Comparison of ENCODE assay signal across 19 mouse cellular contexts in genomic region chr8:71401454-71401853, GRCm38 (mm10). TPM values are rescaled to one million over a fixed set of nuclear protein-coding genes. Genes with fewer than 3 reads are reported as not detected.
DNase-seq lines count a peak whose midpoint lies in the region; TF ChIP-seq lines count a peak whose summit lies in the region.
"Had no signal": no experiment of that assay in that cellular context is flagged by ENCODE, and none has a peak within 500 bp of the region (broad histone marks: within the 10 kb centered on the region; RNA-seq: fewer than 3 reads in every experiment).

No protein-coding gene starts in this region.

- no peak for TF ChIP-seq CTCF in layer of hippocampus, adult 2 months (conservative IDR thresholded peaks at IDR 0.05)

- DNase-seq in cerebellum, adult 8-10 months: peak; percentile 3
- no peak for DNase-seq in cerebellum, adult 9-10 months
- DNase-seq in heart, postnatal 36 days: peak; percentile 0 to 1
- DNase-seq in heart, postnatal 25 days (ENCODE audit: low spot score): no peak
- DNase-seq in right cerebral cortex, postnatal 10 days (ENCODE audit: low spot score in 2 of 2): peak; percentile 21 to 25
- DNase-seq in right cerebral cortex, postnatal 4 days: no peak
- no peak for DNase-seq in layer of hippocampus, adult 2 months (ENCODE audit: low spot score in 2 of 2)
- DNase-seq: adrenal gland, postnatal 14 days; B cell, adult 2 months; cerebellum, adult 18-20 months; gastrocnemius, postnatal 36 days; heart, adult 18-20 months had no signal

- no peak overlapping the region for H3K27ac ChIP-seq in layer of hippocampus, adult 2 months
- H3K27ac ChIP-seq: embryonic facial prominence, embryonic 12.5 days; forebrain, embryonic 15.5 days; hindbrain, embryonic 13.5 days; hindbrain, postnatal 0 days had no signal

- intact Hi-C loops in heart, postnatal 36 days (cut with DNase I): loop anchor here (5.0 kb wide), 1 partner anchor 139 kb away; no protein-coding TSS in a partner anchor
- intact Hi-C loops in heart, postnatal 25 days (cut with DNase I): no loop called here

- H3K4me3 ChIP-seq in layer of hippocampus, adult 2 months: no peak overlapping the region
- H3K4me3 ChIP-seq: embryonic facial prominence, embryonic 12.5 days; forebrain, embryonic 15.5 days; heart, embryonic 12.5 days; hindbrain, embryonic 13.5 days had no signal

RNA-seq across cellular contexts. Expression of gene Ankle1, which starts 4.4 kb away (rescaled TPM):
- total RNA-seq in heart, postnatal 36 days (2021): under 1 TPM; 0.19 to 0.39 TPM
- under 1 TPM; 0.18 to 0.36 TPM for total RNA-seq in heart, postnatal 25 days (2021)
- total RNA-seq in layer of hippocampus, adult 2 months (2021): under 1 TPM; 0.67 to 0.88 TPM
- total RNA-seq: gastrocnemius, adult 8-10 months; heart, adult 18-20 months had no signal

RNA-seq across cellular contexts. Expression of gene Babam1, which starts 4.8 kb away (rescaled TPM):
- total RNA-seq in heart, postnatal 36 days (2021): 10 to 100 TPM; 61.2 to 67.1 TPM
- total RNA-seq in heart, postnatal 25 days (2021): 10 to 100 TPM; 67.0 to 69.5 TPM
- total RNA-seq in layer of hippocampus, adult 2 months (2021): 100 to 1,000 TPM in 1 of 2 experiments, 10 to 100 TPM in 1; 98.3 to 102 TPM

RNA-seq across cellular contexts. Expression of gene Ushbp1, which starts 5.9 kb away (rescaled TPM):
- total RNA-seq in heart, postnatal 36 days (2021): 10 to 100 TPM; 28.0 to 30.4 TPM
- total RNA-seq in heart, postnatal 25 days (2021): 10 to 100 TPM; 24.5 to 32.5 TPM
- 1 to 10 TPM; 3.3 to 4.3 TPM for total RNA-seq in layer of hippocampus, adult 2 months (2021)
- total RNA-seq: hematopoietic stem cell, adult 5-6 weeks had no signal

RNA-seq across cellular contexts. Expression of gene Nr2f6, which starts 19.7 kb away (rescaled TPM):
- total RNA-seq in heart, postnatal 36 days (2021): 10 to 100 TPM; 47.6 to 53.6 TPM
- total RNA-seq in heart, postnatal 25 days (2021): 10 to 100 TPM; 56.3 to 56.6 TPM
- 10 to 100 TPM; 41.9 TPM for total RNA-seq in layer of hippocampus, adult 2 months (2021)

RNA-seq across cellular contexts. Expression of gene Ocel1, which starts 30.4 kb away (rescaled TPM):
- total RNA-seq in heart, postnatal 36 days (2021): 10 to 100 TPM; 11.1 to 14.9 TPM
- total RNA-seq in heart, postnatal 25 days (2021): 10 to 100 TPM; 13.2 to 14.3 TPM
- 10 to 100 TPM; 15.4 to 15.9 TPM for total RNA-seq in layer of hippocampus, adult 2 months (2021)

Comparison
In these comparisons a context has a peak if more than half of its experiments do, and no peak if none do; other contexts are left out.
1. DNase-seq: peak in cerebellum, adult 8-10 months (single experiment), heart, postnatal 36 days (2 of 2) and right cerebral cortex, postnatal 10 days (2 of 2); none in cerebellum, adult 9-10 months (single experiment), heart, postnatal 25 days (single experiment), right cerebral cortex, postnatal 4 days (single experiment) and layer of hippocampus, adult 2 months (0 of 2).
2. RNA of gene Ushbp1, which starts 5.9 kb away (total RNA-seq): 24.5 to 32.5 TPM in heart, postnatal 25 days and 28.0 to 30.4 TPM in heart, postnatal 36 days; 3.3 to 4.3 TPM in layer of hippocampus, adult 2 months; every median in the first group is over 4 times any median in the second.